Mouse (Mus musculus) 416B (cell line): ENCODE results near the gene Olfr995.

ENCODE experiments used
- DNase-seq: peaks from one replicate; pipeline ENCODE4 v3.0.0; 2011; ENCODE audit warnings: low read depth

Olfr995 gene

DNA sequence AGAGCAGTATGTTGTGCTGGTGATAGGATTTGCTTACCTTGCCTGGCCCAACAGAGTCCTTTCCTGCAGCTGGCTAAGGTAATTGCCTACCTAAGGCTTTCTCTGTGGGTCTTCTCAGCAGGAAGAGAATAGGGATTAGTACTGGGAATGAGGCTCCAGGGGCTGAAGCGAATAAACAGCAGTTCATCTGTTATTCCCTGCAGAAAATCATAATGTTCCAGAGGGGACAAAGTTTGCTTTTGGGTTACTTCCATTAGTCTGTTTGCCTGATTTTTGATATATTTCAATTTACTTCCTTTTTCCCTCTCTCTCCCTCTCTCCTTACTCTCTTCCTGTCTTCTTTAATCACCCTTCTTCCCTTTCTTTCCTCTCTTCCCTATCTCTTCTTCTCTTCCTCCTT, at the start of gene Olfr995:
Gene Olfr995, minus strand, starts transcription at position 101 of the 400 bp plus-strand sequence.
- no peak for DNase-seq

DNA sequence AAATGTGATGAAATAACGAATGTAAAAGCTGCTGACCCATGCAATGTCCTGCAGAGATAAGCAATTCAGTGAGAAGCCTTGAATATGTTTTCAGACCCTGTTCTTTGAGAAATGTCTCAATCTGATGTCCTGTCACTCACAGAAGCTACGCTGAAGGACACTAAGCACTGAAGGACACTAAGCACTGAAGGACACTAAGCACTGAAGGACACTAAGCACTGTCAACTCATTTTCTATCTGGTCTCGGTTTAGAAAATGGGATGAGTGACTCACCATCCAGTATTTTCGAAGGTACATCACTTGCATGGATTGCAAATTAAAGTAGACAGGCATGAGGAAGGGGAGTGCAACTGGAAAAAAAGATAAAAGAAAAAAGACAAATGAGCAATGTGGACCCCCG, 47.0 kb upstream of the Olfr995 start:
- DNase-seq: no peak

DNA sequence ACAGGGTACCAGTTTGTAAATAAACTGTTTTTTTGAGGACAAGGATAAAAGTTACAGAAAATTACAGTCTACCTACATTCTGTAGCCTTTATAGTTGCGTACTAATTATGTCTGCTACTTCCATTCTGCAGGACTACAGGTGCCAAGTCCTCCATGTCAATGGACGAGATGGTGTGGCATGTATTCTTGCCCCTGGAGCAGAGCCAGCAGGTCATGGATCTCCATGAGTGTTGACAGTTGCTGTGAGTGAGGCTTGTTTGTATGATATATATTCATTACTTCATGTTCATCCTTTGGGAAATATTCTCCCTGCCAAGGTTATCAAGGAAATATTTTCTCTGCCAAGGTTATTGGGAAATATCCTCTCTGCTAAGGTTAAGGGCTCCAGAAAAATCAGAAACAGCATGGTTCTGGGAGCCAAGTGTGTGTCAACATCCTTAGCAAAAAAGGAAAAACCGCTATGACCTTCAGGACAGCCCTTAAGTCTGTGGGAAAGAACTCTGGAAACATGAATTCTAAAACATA, 23.4 kb upstream of the Olfr995 start:
- DNase-seq: no peak

DNA sequence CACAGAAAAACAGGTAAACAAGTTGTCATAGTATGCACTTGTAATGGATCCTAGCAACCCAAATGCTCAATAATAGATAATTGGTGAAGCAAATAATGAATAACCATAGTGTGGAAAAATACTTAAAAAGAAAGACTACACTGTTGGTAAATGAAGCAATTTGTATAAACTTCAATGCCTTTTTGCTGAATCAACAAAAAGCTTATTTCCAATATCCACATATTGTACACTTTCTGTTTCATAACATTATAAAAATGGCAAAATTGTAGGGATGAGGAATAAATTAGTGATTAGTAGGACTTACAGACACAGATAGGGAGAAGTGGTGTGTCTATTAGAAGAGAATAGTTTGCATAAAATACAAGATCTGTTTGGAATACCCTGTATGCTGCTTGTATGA, 893 bp downstream of the Olfr995 start:
- DNase-seq: no peak

DNA sequence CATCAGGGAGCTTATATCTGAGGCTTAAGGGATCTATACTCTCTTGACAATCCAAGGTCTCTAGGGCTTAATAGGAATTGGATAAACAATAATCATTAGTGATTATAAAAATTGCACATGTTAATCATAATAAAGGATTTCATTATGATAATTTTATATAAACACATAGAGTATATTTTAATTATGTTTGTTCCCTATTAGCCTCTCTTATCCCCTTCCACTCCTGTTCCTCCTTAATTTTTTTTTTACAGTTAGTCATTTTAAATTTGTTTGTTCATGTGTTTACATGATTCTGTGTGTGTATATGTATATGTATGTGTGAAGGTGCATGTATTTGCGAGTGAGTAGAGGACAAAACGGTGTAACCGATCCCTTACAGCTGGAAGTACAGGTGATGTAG, 7.1 kb downstream of the Olfr995 start, which contains the start of gene Olfr994:
Gene Olfr994, minus strand, starts transcription at position 101 of the 400 bp plus-strand sequence.
- no peak for DNase-seq

DNA sequence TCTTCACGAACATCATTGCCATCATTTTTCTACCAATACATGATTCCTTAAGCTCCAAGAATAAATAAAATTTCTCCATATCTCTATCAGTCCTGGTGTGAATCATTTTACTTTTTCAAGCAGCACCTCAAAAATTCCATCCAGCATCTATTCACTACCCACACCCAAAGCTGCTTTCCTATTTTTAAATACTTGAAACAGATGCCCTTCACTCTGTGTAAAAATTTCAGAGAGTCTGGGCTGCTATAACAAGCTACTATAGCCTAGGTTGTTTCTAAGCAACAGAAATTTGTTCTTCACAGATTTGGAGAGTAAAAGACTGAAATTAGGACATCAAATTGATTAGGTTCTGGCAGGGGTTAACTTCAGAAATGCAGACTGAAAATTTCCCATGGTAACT, 17.5 kb downstream of the Olfr995 start:
- no peak for DNase-seq

DNA sequence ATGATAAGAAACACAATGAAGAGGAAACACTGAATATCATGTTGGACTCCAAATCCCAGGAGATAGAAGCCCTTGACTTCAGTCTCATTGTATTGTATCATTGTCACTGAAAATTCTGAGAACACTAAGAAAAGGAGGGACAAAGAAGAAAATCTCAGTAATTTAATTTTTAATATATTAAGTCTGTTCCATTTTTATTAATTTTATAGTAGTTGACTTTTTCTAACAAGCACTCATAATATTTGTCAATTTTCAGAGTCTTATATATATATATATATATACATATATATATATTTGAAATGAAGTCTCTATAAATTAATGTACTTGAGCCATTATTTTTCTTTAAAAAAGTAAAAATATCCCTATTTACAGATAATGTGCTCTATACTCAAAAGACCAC, 28.7 kb downstream of the Olfr995 start, which contains the start of gene Olfr993:
Gene Olfr993, minus strand, starts transcription at position 101 of the 400 bp plus-strand sequence.
- DNase-seq: no peak

DNA sequence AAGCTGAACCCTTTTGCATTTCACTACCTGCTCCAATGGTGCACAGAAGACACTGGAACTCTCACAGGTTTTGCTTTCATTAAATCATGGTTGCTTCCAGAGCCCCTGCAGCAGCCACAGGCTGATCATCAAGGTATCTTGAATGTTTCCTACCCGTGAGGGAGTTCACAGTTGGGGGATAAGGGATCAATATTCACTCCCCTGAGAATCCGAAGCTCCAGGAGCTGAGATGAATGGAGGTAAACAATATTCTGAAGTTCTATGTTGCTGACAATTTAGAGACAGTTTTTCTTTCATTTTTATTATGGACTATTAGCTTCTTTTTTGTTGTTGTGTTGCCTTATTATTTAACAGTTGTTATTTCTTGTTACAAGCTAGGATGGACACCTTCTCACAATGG, 34.1 kb downstream of the Olfr995 start, which contains the start of gene Olfr992:
Gene Olfr992, minus strand, starts transcription at position 101 of the 400 bp plus-strand sequence.
- no peak for DNase-seq
